Mouse (Mus musculus) liver, embryonic 14.5 days (tissue): ENCODE results near the gene Rbms1.

Experiments used
- CTCF ChIP-seq: IDR thresholded peaks from 2 replicates; pipeline ENCODE4 v1.5.1; 2016; ENCODE audit warnings: antibody characterized with exemption, low read depth, control low read depth
- EP300 ChIP-seq: IDR thresholded peaks from 2 replicates; pipeline ENCODE4 v1.6.1; 2016; ENCODE audit warnings: antibody characterized with exemption, low read depth

- TF ChIP-seq CTCF (no peak), EP300 (no peak)
These were observed 122.1 kb downstream of the Rbms1 start for GRCm38 (mm10) chr2:60840922-60841321.
